Mouse (Mus musculus): ENCODE measurements around the gene Fhod1. TPM values are rescaled to one million over a fixed set of nuclear protein-coding genes. Genes with fewer than 3 reads are reported as not detected.

Fhod1 gene
- polyA plus RNA-seq, 1 experiment: 33.6 TPM

GRCm38 (mm10) chr8:105353583-105354135 is 5.9 kb upstream of the Fhod1 start:
- no peak for DNase-seq
- TF ChIP-seq CTCF (IDR thresholded peaks at IDR 0.05; ENCODE audit: borderline replicate concordance, control insufficient read depth, extremely low read depth, insufficient read depth, low read length, poor library complexity): no peak
- Histone ChIP-seq H3K27me3 (ENCODE audit: control insufficient read depth, insufficient read depth, low read length) (no peaks in the 10 kb centered on the region; the same call in 1 of the 2 replicates), H3K4me1 (replicated peaks; ENCODE audit: control insufficient read depth, insufficient read depth, low read length) (peaks cover 20% of the 10 kb centered on the region), H3K36me3 (ENCODE audit: control insufficient read depth, insufficient read depth, low read length) (no peaks in the 10 kb centered on the region), H3K27ac (ENCODE audit: control insufficient read depth, insufficient read depth, low read length) (no peak overlapping the region), H3K4me3 (ENCODE audit: control insufficient read depth, insufficient read depth, low read length) (no peak overlapping the region)
- 94% methylated on average over 8 of the region's 8 CpGs for WGBS

DNA sequence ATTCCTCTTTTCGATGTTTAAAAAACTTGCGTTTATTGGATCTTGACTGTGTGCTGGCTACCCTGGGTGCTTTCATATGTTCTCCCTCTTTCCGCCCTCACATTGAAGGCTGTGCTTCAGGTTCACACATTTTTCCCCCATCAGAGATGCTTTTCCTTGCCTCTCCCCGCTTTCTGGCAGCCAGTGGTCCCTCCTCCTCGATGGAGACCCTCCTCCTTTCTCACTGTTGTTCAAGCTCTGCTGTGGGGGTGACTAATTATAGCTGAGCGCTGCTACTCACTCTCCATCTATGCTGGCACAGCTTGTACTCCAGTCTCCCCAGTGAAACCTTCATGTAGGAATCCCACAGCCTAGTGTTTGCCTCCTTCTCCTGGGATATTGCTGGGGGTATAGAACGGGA is 2.4 kb upstream of the Fhod1 start:
- Histone ChIP-seq H3K27ac (ENCODE audit: control insufficient read depth, insufficient read depth, low read length) (no peak overlapping the region), H3K4me1 (replicated peaks; ENCODE audit: control insufficient read depth, insufficient read depth, low read length) (peaks cover 29% of the 10 kb centered on the region), H3K4me3 (ENCODE audit: control insufficient read depth, insufficient read depth, low read length) (no peak overlapping the region), H3K27me3 (ENCODE audit: control insufficient read depth, insufficient read depth, low read length) (no peaks in the 10 kb centered on the region; the same call in 1 of the 2 replicates), H3K36me3 (ENCODE audit: control insufficient read depth, insufficient read depth, low read length) (no peaks in the 10 kb centered on the region)
- TF ChIP-seq POLR2A (IDR thresholded peaks at IDR 0.05; ENCODE audit: control insufficient read depth, extremely low read depth, insufficient read depth, low read length, poor library complexity): no peak
- TF ChIP-seq CTCF (IDR thresholded peaks at IDR 0.05; ENCODE audit: borderline replicate concordance, control insufficient read depth, extremely low read depth, insufficient read depth, low read length, poor library complexity): no peak
- no peak for DNase-seq
- WGBS: 85% methylated on average over 7 of the region's 7 CpGs

DNA sequence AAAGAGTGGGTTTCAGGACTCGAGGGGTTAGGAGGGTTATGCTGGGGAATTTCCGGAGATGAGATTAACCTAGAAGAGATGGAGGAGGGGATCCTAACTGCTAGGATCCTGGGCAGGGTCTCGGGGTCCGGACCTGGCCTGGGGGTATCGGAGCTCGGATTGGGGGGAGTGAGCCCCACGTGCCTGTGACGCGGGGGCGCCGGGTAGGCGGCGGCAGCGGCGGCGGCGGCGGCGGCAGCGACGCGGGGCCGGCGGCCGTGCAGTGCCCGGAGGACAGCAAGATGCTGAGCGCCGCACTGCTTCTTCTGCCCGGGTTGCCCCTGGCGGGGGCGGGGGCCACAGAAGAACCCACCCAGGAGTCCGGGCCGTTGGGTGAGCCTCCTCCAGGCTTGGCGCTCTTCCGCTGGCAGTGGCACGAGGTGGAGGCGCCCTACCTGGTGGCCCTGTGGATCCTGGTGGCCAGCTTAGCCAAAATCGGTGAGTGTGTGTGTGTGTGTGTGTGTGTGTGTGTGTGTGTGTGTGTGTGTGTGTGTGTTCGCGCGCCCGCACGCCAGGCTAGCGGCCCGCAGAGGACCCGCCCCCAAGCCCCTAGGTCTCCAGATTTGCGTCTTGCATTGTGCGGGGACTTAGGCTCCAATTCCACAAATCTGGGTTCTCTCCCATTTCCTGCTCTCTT is 1.5 kb upstream of the Fhod1 start:
- Histone ChIP-seq H3K36me3 (ENCODE audit: control insufficient read depth, insufficient read depth, low read length) (no peaks in the 10 kb centered on the region), H3K27ac (ENCODE audit: control insufficient read depth, insufficient read depth, low read length) (no peak overlapping the region), H3K27me3 (ENCODE audit: control insufficient read depth, insufficient read depth, low read length) (no peaks in the 10 kb centered on the region; the same call in 1 of the 2 replicates), H3K4me3 (ENCODE audit: control insufficient read depth, insufficient read depth, low read length) (peak overlapping the region; percentile 42), H3K4me1 (replicated peaks; ENCODE audit: control insufficient read depth, insufficient read depth, low read length) (peaks cover 26% of the 10 kb centered on the region)
- TF ChIP-seq POLR2A (IDR thresholded peaks at IDR 0.05; ENCODE audit: control insufficient read depth, extremely low read depth, insufficient read depth, low read length, poor library complexity): no peak
- no peak for TF ChIP-seq CTCF (IDR thresholded peaks at IDR 0.05; ENCODE audit: borderline replicate concordance, control insufficient read depth, extremely low read depth, insufficient read depth, low read length, poor library complexity)
- no peak for DNase-seq
- WGBS: 6% methylated on average over 40 of the region's 48 CpGs

DNA sequence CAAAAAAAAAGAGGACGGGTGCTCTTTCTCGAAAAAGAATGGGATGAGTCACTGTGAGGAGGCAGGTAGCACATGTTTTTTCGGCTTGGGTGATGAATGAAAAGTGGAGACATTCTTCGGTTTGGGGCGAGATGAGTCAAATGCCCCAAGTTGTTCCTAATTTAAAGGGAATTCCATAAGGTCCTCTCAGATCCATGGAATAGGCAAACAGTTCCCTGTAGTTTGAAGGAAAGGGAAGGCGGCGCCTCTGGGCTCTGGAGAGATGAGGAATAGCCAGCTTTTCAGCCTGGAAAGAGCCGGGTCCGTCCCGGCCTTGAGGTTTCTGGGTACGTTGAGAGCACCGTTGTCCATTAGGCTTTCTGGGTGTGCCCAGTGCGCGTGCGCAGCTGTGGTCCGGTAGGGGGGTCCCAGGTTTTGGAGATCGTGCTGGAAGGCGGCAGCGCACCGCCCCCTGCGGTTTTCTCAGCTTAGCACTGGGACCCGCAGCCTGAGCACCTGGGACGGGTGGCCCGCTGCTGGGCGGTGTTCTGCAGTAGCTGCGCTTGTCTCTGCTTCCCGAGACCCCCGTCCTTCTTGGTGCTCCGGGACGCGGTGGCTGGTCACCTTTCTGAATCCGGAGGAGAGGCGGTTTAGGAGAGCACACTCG is 820 bp upstream of the Fhod1 start, which contains the start of gene Slc9a5:
TSS of gene Slc9a5 (plus strand) at position 394 of the 646 bp plus-strand sequence.
- H3K4me3 ChIP-seq (ENCODE audit: control insufficient read depth, insufficient read depth, low read length): peak within 1 kb of the TSS; percentile 61
- peak; percentile 65 for DNase-seq
- no peaks in the 10 kb centered on the region for H3K36me3 ChIP-seq (ENCODE audit: control insufficient read depth, insufficient read depth, low read length)
- no peaks in the 10 kb centered on the region; the same call in 1 of the 2 replicates for H3K27me3 ChIP-seq (ENCODE audit: control insufficient read depth, insufficient read depth, low read length)
- H3K27ac ChIP-seq (ENCODE audit: control insufficient read depth, insufficient read depth, low read length): no peak within 1 kb of the TSS
- TF ChIP-seq CTCF (IDR thresholded peaks at IDR 0.05; ENCODE audit: borderline replicate concordance, control insufficient read depth, extremely low read depth, insufficient read depth, low read length, poor library complexity): peak; percentile 19; the same call in 1 of the 2 replicates
- TF ChIP-seq POLR2A (IDR thresholded peaks at IDR 0.05; ENCODE audit: control insufficient read depth, extremely low read depth, insufficient read depth, low read length, poor library complexity): no peak
- under 1% methylated on average over 34 of the region's 34 CpGs for WGBS
- H3K4me1 ChIP-seq (replicated peaks; ENCODE audit: control insufficient read depth, insufficient read depth, low read length): peaks cover 26% of the 10 kb centered on the region

DNA sequence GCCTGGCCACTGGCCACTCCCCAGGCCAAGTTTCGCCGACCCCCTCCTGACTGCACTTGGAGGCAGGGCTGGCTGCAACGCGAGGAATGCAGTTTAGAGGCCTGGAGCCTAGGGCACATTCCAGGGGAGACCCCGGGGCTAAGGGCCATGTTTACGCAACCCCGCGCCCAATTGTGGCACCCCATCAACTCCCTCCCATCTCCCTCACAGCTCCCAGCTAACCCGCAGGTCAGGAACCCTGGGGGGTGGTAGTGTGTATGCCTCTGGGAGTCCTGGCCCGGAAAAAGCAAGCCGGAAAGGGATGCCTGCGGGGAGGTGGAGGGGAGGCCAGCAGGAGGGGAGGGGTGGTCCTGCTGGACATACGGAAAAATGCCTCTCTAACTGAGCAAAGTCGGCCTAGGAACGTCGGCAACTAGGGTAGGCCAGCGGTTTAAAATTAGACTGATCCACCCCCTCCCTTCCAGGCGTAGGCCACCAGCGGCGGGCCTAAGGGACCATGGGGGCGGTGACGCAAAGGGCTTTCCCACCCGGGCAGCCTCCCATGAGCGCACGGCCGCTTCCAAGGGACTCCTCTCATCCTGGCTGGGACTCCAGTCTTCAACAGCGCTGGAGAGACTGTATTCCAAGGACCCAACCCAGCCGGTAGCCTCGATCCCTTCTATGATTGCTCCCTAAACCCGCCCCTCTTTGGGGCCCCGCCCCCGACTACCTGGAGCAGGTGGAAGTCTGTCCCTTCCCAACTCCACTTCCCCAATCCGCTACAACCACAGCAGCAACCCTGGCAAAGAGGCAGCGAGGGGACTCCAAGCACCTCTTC is 934 bp downstream of the Fhod1 start:
- no peak overlapping the region for H3K27ac ChIP-seq (ENCODE audit: control insufficient read depth, insufficient read depth, low read length)
- 16% methylated on average over 34 of the region's 34 CpGs for WGBS
- no peaks in the 10 kb centered on the region for H3K36me3 ChIP-seq (ENCODE audit: control insufficient read depth, insufficient read depth, low read length)
- DNase-seq: peak; percentile 35
- H3K4me3 ChIP-seq (ENCODE audit: control insufficient read depth, insufficient read depth, low read length): peak overlapping the region; percentile 61
- TF ChIP-seq CTCF (IDR thresholded peaks at IDR 0.05; ENCODE audit: borderline replicate concordance, control insufficient read depth, extremely low read depth, insufficient read depth, low read length, poor library complexity): no peak
- TF ChIP-seq POLR2A (IDR thresholded peaks at IDR 0.05; ENCODE audit: control insufficient read depth, extremely low read depth, insufficient read depth, low read length, poor library complexity): no peak
- no peaks in the 10 kb centered on the region; the same call in 1 of the 2 replicates for H3K27me3 ChIP-seq (ENCODE audit: control insufficient read depth, insufficient read depth, low read length)
- peaks cover 26% of the 10 kb centered on the region for H3K4me1 ChIP-seq (replicated peaks; ENCODE audit: control insufficient read depth, insufficient read depth, low read length)

All from thymus, adult 2 months (tissue).